Mouse (Mus musculus): Measurements from ENCODE around the gene Clock. TPM values are rescaled to one million over a fixed set of nuclear protein-coding genes. Genes with fewer than 3 reads are reported as not detected.

Gene Clock
- polyA plus RNA-seq, 1 experiment from 2014 or later: 13.0 TPM

- Histone ChIP-seq H3K4me1 (replicated peaks) (peaks cover 9% of the 10 kb centered on the region), H3K9me3 (no peaks in the 10 kb centered on the region), H3K27ac (no peak overlapping the region), H3K4me3 (replicated peaks) (no peak overlapping the region), H3K4me2 (replicated peaks) (no peak overlapping the region), H3K27me3 (peaks cover 3% of the 10 kb centered on the region; the same call in 1 of the 2 replicates), H3K9ac (replicated peaks) (no peak overlapping the region), H3K36me3 (no peaks in the 10 kb centered on the region)
- 73% methylated on average over 2 of the region's 2 CpGs for WGBS
- ATAC-seq: no peak
Measured at GRCm38 (mm10) chr5:76308206-76308605, 3.6 kb upstream of the Clock start.

GRCm38 (mm10) chr5:76306261-76306660 is 1.7 kb upstream of the Clock start:
- Histone ChIP-seq H3K27ac (no peak overlapping the region), H3K27me3 (peaks cover 3% of the 10 kb centered on the region; the same call in 1 of the 2 replicates), H3K36me3 (no peaks in the 10 kb centered on the region), H3K4me1 (replicated peaks) (peaks cover 27% of the 10 kb centered on the region), H3K9me3 (no peaks in the 10 kb centered on the region), H3K9ac (replicated peaks) (no peak overlapping the region), H3K4me3 (replicated peaks) (no peak overlapping the region), H3K4me2 (replicated peaks) (no peak overlapping the region)
- WGBS: 74% methylated on average over 3 of the region's 3 CpGs
- ATAC-seq: no peak

GRCm38 (mm10) chr5:76305616-76306015 is 1.0 kb upstream of the Clock start:
- Histone ChIP-seq H3K9ac (replicated peaks) (peak overlapping the region; percentile 44), H3K4me1 (replicated peaks) (peaks cover 34% of the 10 kb centered on the region), H3K27me3 (peaks cover 3% of the 10 kb centered on the region; the same call in 1 of the 2 replicates), H3K27ac (no peak overlapping the region), H3K4me3 (replicated peaks) (peak overlapping the region; percentile 96), H3K4me2 (replicated peaks) (peak overlapping the region; percentile 83), H3K36me3 (no peaks in the 10 kb centered on the region), H3K9me3 (no peaks in the 10 kb centered on the region)
- ATAC-seq: no peak
- WGBS: 2% methylated on average over 8 of the region's 8 CpGs

- no peaks in the 10 kb centered on the region for H3K36me3 ChIP-seq
- peak overlapping the region; percentile 96 for H3K4me3 ChIP-seq (replicated peaks)
- peaks cover 34% of the 10 kb centered on the region for H3K4me1 ChIP-seq (replicated peaks)
- H3K9me3 ChIP-seq: no peaks in the 10 kb centered on the region
- under 1% methylated on average over 82 of the region's 100 CpGs for WGBS
- H3K9ac ChIP-seq (replicated peaks): peak overlapping the region; percentile 95
- H3K27ac ChIP-seq: peak overlapping the region; percentile 98
- peak overlapping the region; percentile 83 for H3K4me2 ChIP-seq (replicated peaks)
- ATAC-seq: peak; percentile 82
- peaks cover 3% of the 10 kb centered on the region; the same call in 1 of the 2 replicates for H3K27me3 ChIP-seq
Measured at GRCm38 (mm10) chr5:76303745-76304451, 694 bp downstream of the Clock start.

- WGBS: 9% methylated on average over 11 of the region's 11 CpGs
- Histone ChIP-seq H3K4me2 (replicated peaks) (peak overlapping the region; percentile 83), H3K9me3 (no peaks in the 10 kb centered on the region), H3K9ac (replicated peaks) (peak overlapping the region; percentile 95), H3K4me3 (replicated peaks) (peak overlapping the region; percentile 96), H3K27ac (peak overlapping the region; percentile 98), H3K27me3 (peaks cover 3% of the 10 kb centered on the region; the same call in 1 of the 2 replicates), H3K36me3 (no peaks in the 10 kb centered on the region), H3K4me1 (replicated peaks) (peaks cover 39% of the 10 kb centered on the region)
- no peak for ATAC-seq
Measured at GRCm38 (mm10) chr5:76303379-76303744, 1.2 kb downstream of the Clock start.

- Histone ChIP-seq H3K9me3 (no peaks in the 10 kb centered on the region), H3K4me1 (replicated peaks) (peaks cover 39% of the 10 kb centered on the region), H3K4me3 (replicated peaks) (no peak overlapping the region), H3K27me3 (peaks cover 2% of the 10 kb centered on the region; the same call in 1 of the 2 replicates), H3K9ac (replicated peaks) (no peak overlapping the region), H3K4me2 (replicated peaks) (0 out of 2 replicates have a peak overlapping the region, but pooled peaks have one; percentile 3), H3K36me3 (no peaks in the 10 kb centered on the region), H3K27ac (no peak overlapping the region)
- no peak for ATAC-seq
- WGBS: 92% methylated on average over 2 of the region's 2 CpGs
Measured at GRCm38 (mm10) chr5:76302009-76302408, 2.6 kb downstream of the Clock start.

- H3K4me1 ChIP-seq (replicated peaks): peaks cover 4% of the 10 kb centered on the region; the same call in 1 of the 2 replicates
- H3K27ac ChIP-seq: no peak overlapping the region
- H3K27me3 ChIP-seq: no peaks in the 10 kb centered on the region
- no peak overlapping the region for H3K4me3 ChIP-seq (replicated peaks)
- H3K36me3 ChIP-seq: no peaks in the 10 kb centered on the region
- no peak overlapping the region for H3K4me2 ChIP-seq (replicated peaks)
- H3K9ac ChIP-seq (replicated peaks): no peak overlapping the region
- ATAC-seq: no peak
- 91% methylated on average over 8 of the region's 8 CpGs for WGBS
- H3K9me3 ChIP-seq: no peaks in the 10 kb centered on the region
Measured at GRCm38 (mm10) chr5:76289234-76289691, 15.3 kb downstream of the Clock start.

GRCm38 (mm10) chr5:76288256-76288655 is 16.3 kb downstream of the Clock start:
- no peak overlapping the region for H3K27ac ChIP-seq
- peaks cover 4% of the 10 kb centered on the region; the same call in 1 of the 2 replicates for H3K4me1 ChIP-seq (replicated peaks)
- H3K4me3 ChIP-seq (replicated peaks): no peak overlapping the region
- no peaks in the 10 kb centered on the region for H3K9me3 ChIP-seq
- no peak overlapping the region for H3K4me2 ChIP-seq (replicated peaks)
- H3K27me3 ChIP-seq: no peaks in the 10 kb centered on the region
- 94% methylated on average over 3 of the region's 3 CpGs for WGBS
- no peak overlapping the region for H3K9ac ChIP-seq (replicated peaks)
- no peak for ATAC-seq
- no peaks in the 10 kb centered on the region for H3K36me3 ChIP-seq

- Histone ChIP-seq H3K9me3 (no peaks in the 10 kb centered on the region), H3K4me1 (replicated peaks) (peaks cover 4% of the 10 kb centered on the region; the same call in 1 of the 2 replicates), H3K4me3 (replicated peaks) (no peak overlapping the region), H3K27me3 (no peaks in the 10 kb centered on the region), H3K9ac (replicated peaks) (no peak overlapping the region), H3K27ac (no peak overlapping the region), H3K36me3 (no peaks in the 10 kb centered on the region), H3K4me2 (replicated peaks) (no peak overlapping the region)
- no peak for ATAC-seq
- 79% methylated on average over 5 of the region's 5 CpGs for WGBS
Measured at GRCm38 (mm10) chr5:76287062-76287461, 17.5 kb downstream of the Clock start.

- H3K9ac ChIP-seq (replicated peaks): no peak overlapping the region
- H3K4me3 ChIP-seq (replicated peaks): no peak overlapping the region
- peaks cover 4% of the 10 kb centered on the region; the same call in 1 of the 2 replicates for H3K4me1 ChIP-seq (replicated peaks)
- H3K36me3 ChIP-seq: no peaks in the 10 kb centered on the region
- no peaks in the 10 kb centered on the region for H3K27me3 ChIP-seq
- H3K4me2 ChIP-seq (replicated peaks): no peak overlapping the region
- no peaks in the 10 kb centered on the region for H3K9me3 ChIP-seq
- ATAC-seq: no peak
- 30% methylated on average over 4 of the region's 4 CpGs for WGBS
- H3K27ac ChIP-seq: no peak overlapping the region
Measured at GRCm38 (mm10) chr5:76285699-76286098, 18.9 kb downstream of the Clock start.

- Histone ChIP-seq H3K4me3 (replicated peaks) (no peak overlapping the region), H3K36me3 (no peaks in the 10 kb centered on the region), H3K9me3 (no peaks in the 10 kb centered on the region), H3K4me1 (replicated peaks) (peaks cover 4% of the 10 kb centered on the region; the same call in 1 of the 2 replicates), H3K4me2 (replicated peaks) (no peak overlapping the region), H3K27ac (no peak overlapping the region), H3K9ac (replicated peaks) (no peak overlapping the region), H3K27me3 (no peaks in the 10 kb centered on the region)
- ATAC-seq: no peak
- 96% methylated on average over 1 of the region's 1 CpGs for WGBS
Measured at GRCm38 (mm10) chr5:76283890-76284289, 20.7 kb downstream of the Clock start.

GRCm38 (mm10) chr5:76274977-76275376 is 29.6 kb downstream of the Clock start:
- H3K9me3 ChIP-seq: no peaks in the 10 kb centered on the region
- H3K27me3 ChIP-seq: no peaks in the 10 kb centered on the region
- no peaks in the 10 kb centered on the region for H3K4me1 ChIP-seq (replicated peaks)
- 93% methylated on average over 4 of the region's 4 CpGs for WGBS
- H3K4me2 ChIP-seq (replicated peaks): no peak overlapping the region
- H3K36me3 ChIP-seq: no peaks in the 10 kb centered on the region
- no peak overlapping the region for H3K27ac ChIP-seq
- ATAC-seq: no peak
- H3K9ac ChIP-seq (replicated peaks): no peak overlapping the region
- no peak overlapping the region for H3K4me3 ChIP-seq (replicated peaks)

Data from midbrain, embryonic 13.5 days (tissue).